Mouse (Mus musculus) lung, postnatal 0 days (tissue): Measurements from ENCODE around the gene Tmem120a. TPM values are rescaled to one million over a fixed set of nuclear protein-coding genes. Genes with fewer than 3 reads are reported as not detected.

Source experiments
- ATAC-seq: fragments of 200-750 bp; cut with Nextera tagmentation; 2 replicates; pipeline ENCODE4 v1.8.0; 2017; ENCODE audit warnings: moderate library complexity
- DNase-seq: peaks from one replicate; pipeline ENCODE4 v3.0.0-alpha.2; 2016; ENCODE audit warnings: low spot score
- H3K27ac ChIP-seq: fragments of 300-500 bp; sonication (generic); 2 replicates; pipeline ENCODE4 v1.5.1; 2014; ENCODE audit warnings: antibody characterized with exemption, mild to moderate bottlenecking, low read length, mixed read lengths
- H3K27me3 ChIP-seq: fragments of 300-500 bp; sonication (generic); replicated peaks from 2 replicates; pipeline ENCODE4 v1.6.1; 2014; ENCODE audit warnings: low read length, mixed read lengths; ENCODE audit not compliant: insufficient read depth
- H3K36me3 ChIP-seq: fragments of 300-500 bp; sonication (generic); 2 replicates; pipeline ENCODE4 v1.6.1; 2014; ENCODE audit warnings: low read length, mixed read lengths; ENCODE audit not compliant: insufficient read depth
- H3K4me1 ChIP-seq: fragments of 300-500 bp; sonication (generic); 2 replicates; pipeline ENCODE4 v1.6.1; 2014; ENCODE audit warnings: antibody characterized with exemption, low read depth, low read length, mixed read lengths; ENCODE audit not compliant: insufficient read depth
- H3K4me2 ChIP-seq: fragments of 300-500 bp; sonication (generic); replicated peaks from 2 replicates; pipeline ENCODE4 v1.6.1; 2014; ENCODE audit warnings: low read depth, mild to moderate bottlenecking, low read length, moderate library complexity, mixed read lengths
- H3K4me3 ChIP-seq: fragments of 300-500 bp; sonication (generic); 2 replicates; pipeline ENCODE4 v1.5.1; 2014; ENCODE audit warnings: low read depth, low read length
- H3K9ac ChIP-seq: fragments of 300-500 bp; sonication (generic); replicated peaks from 2 replicates; pipeline ENCODE4 v1.6.1; 2014; ENCODE audit warnings: low read depth, mild to moderate bottlenecking
- H3K9me3 ChIP-seq: fragments of 300-500 bp; sonication (generic); 2 replicates; pipeline ENCODE4 v1.6.1; 2016; ENCODE audit warnings: low read length, mixed read lengths
- CTCF ChIP-seq: IDR thresholded peaks from 2 replicates; pipeline ENCODE4 v1.5.1; 2016; ENCODE audit warnings: antibody characterized with exemption, mild to moderate bottlenecking
- EP300 ChIP-seq: IDR thresholded peaks from 2 replicates; pipeline ENCODE4 v1.6.1; 2016; ENCODE audit warnings: antibody characterized with exemption, mild to moderate bottlenecking, control low read depth
- WGBS: fragments of 180-500 bp; shearing (Covaris S2); extraction: QIAGEN DNeasy Blood & Tissue Kit; methylation state at CpG from one replicate; pipeline ENCODE4 v1.1.7; 2014; 5-methylcytosine and 5-hydroxymethylcytosine counted together
- microRNA-seq: library from miRNA; unstranded; fragments of <30 nt; microRNA quantifications from one replicate; pipeline ENCODE4, GENCODE M21; 2016
- polyA plus RNA-seq: library from polyadenylated mRNA; unstranded; fragments of >200 nt; fragmentation: Nextera tagmentation; extraction: Ambion mirVana; gene quantifications from 2 replicates; pipeline ENCODE4 v1.2.1, GENCODE M21; 2015

Gene Tmem120a
- polyA plus RNA-seq, 1 experiment from 2014 or later = 45.2 TPM

DNA sequence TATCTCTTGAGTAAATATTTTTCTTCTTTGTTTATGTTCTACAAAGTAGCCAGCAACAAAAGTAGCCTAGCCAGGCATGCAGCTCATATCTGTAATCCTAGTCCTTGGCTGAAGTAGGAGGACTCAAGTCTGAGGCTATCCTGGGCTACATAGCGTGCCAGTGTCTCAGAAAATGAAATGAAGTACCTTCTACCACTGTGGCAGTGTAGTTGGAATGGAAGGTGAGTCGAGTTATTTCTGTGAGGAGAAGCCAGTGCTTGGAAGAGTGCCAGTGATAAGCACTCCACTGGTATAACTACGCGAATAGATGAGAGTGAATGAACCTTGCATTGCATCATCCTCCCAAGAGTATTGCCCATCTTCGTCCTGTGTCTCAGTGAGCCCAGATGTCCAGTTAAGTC, 46.5 kb downstream of the Tmem120a start:
- no peaks in the 10 kb centered on the region for H3K27me3 ChIP-seq
- H3K9ac ChIP-seq = no peak overlapping the region
- no peaks in the 10 kb centered on the region for H3K9me3 ChIP-seq
- H3K36me3 ChIP-seq = no peaks in the 10 kb centered on the region
- peak; percentile 8 for DNase-seq
- WGBS = 39% methylated on average over 5 of the region's 5 CpGs
- no peak overlapping the region for H3K4me2 ChIP-seq
- TF ChIP-seq EP300 = peak; percentile 30; the same call in 1 of the 2 replicates
- no peak for TF ChIP-seq CTCF
- no peak for ATAC-seq
- no peak overlapping the region for H3K27ac ChIP-seq
- no peak overlapping the region for H3K4me3 ChIP-seq
- H3K4me1 ChIP-seq = 0 out of 2 replicates have a peak, but pooled peaks cover 6% of the 10 kb centered on the region

DNA sequence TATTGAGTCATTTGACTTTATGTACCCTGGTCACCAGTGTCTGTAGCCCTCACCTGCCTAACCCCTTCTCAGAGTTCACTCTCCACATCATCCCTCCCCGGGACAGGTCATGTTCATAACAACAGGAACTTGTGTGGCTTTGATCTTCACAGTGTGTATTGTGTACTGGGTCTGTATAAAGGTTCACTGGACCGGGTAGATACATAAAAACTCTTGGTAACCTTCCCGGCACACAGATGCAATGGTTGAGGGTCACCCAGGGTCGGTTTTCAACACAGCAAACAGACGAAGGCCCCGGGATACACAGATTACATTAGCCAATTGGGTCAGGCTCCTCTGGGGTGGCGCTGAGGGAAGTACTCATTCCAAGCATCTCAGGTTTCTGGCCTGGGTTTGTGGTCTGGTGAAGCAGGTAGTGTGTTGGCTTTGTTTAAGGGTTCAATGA, 48.9 kb downstream of the Tmem120a start:
- TF ChIP-seq CTCF = no peak
- TF ChIP-seq EP300 = no peak; the same call in 1 of the 2 replicates
- Histone ChIP-seq H3K4me3 (no peak overlapping the region), H3K9ac (no peak overlapping the region), H3K9me3 (no peaks in the 10 kb centered on the region), H3K4me2 (no peak overlapping the region), H3K36me3 (no peaks in the 10 kb centered on the region), H3K4me1 (peaks cover 10% of the 10 kb centered on the region; the same call in 1 of the 2 replicates), H3K27me3 (no peaks in the 10 kb centered on the region), H3K27ac (no peak overlapping the region)
- ATAC-seq = peak; percentile 49
- DNase-seq = peak; percentile 59
- 51% methylated on average over 7 of the region's 7 CpGs for WGBS

DNA sequence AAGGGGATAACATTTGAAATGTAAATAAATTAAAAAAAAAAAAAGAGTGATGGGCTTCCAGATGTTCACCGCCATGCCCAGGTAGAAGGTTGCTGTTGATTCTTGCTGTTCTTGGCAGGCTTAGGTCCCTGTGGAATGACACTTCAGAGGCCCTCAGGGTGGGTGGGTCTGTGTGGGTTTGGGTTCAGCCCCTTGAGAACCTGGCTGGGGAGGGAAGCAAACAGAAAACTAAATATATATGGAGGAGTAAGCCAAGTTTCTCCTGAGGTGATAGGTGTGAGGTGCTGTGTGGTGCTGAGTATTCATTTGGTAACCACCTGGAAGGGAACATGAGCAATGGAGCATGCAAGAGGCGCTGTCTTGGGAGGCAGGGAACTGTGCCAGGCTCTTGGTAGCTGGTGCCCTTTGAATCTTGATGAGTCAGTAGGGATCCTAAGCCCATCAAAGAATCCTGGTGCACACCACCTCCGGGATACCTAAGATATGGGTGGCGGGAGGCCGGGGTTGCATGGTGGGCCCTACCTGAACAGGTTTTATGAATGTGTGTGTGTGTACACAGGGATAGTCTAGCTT, 50.9 kb downstream of the Tmem120a start:
- TF ChIP-seq CTCF (no peak), EP300 (peak; percentile 80)
- no peaks in the 10 kb centered on the region for H3K27me3 ChIP-seq
- peak; percentile 15 for ATAC-seq

DNA sequence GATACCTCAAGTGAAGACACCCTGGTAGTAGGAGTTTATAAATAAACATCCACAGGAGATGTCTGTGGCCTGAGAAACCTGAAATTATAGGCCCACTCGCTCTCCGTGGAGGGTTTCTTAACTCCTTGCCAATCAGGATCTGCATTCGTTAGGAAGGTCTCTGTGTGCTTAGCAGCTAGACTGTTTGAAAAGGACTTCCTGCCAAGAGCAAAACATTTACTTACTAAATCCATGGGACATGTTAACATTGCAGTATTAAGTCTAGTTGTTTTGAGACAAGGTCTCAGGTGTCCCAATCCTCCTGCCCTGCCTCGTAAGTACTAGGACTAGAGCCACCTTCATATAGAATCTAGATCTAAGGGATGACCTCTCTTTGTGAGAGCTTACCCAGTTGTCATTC, 53.0 kb downstream of the Tmem120a start:
- Histone ChIP-seq H3K27ac (peak overlapping the region; percentile 39; the same call in 1 of the 2 replicates), H3K9me3 (no peaks in the 10 kb centered on the region), H3K27me3 (no peaks in the 10 kb centered on the region), H3K4me3 (no peak overlapping the region), H3K36me3 (no peaks in the 10 kb centered on the region), H3K9ac (no peak overlapping the region), H3K4me2 (peak overlapping the region; percentile 83), H3K4me1 (peaks cover 11% of the 10 kb centered on the region; the same call in 1 of the 2 replicates)
- 33% methylated on average over 4 of the region's 4 CpGs for WGBS
- DNase-seq = peak; percentile 50
- no peak for ATAC-seq
- no peak for TF ChIP-seq CTCF
- TF ChIP-seq EP300 = no peak

More for the DNA sequence above, 50.9 kb downstream of the Tmem120a start:
- Histone ChIP-seq H3K4me1 (peaks cover 11% of the 10 kb centered on the region; the same call in 1 of the 2 replicates), H3K4me2 (no peak overlapping the region), H3K4me3 (no peak overlapping the region), H3K27ac (peak overlapping the region; percentile 55; the same call in 1 of the 2 replicates), H3K36me3 (no peaks in the 10 kb centered on the region), H3K9ac (no peak overlapping the region), H3K9me3 (no peaks in the 10 kb centered on the region)
- DNase-seq = peak; percentile 85
- 62% methylated on average over 5 of the region's 5 CpGs for WGBS

DNA sequence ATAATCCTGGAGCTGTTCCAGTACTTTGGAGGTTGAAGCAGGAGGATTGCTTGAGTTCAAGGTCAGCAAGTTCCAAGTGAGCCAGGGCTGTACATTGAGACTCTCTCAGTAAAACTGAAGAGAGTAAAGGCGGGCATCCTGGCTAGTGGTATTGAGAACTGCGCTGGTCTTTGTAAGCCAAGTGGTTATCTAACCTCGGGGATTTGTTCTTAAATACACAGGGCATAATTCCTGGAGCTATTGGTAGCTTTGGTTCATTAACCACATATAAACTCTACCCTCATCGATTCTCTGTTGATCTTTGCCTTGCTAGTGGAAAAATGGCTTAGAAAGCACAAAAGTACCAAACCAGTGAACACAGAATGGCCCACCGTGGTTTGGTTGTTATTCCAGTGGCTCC, 53.8 kb downstream of the Tmem120a start:
- Histone ChIP-seq H3K9ac (no peak overlapping the region), H3K36me3 (no peaks in the 10 kb centered on the region), H3K4me3 (peak overlapping the region; percentile 89), H3K4me2 (peak overlapping the region; percentile 83), H3K27me3 (no peaks in the 10 kb centered on the region), H3K27ac (no peak overlapping the region), H3K9me3 (no peaks in the 10 kb centered on the region), H3K4me1 (peaks cover 11% of the 10 kb centered on the region; the same call in 1 of the 2 replicates)
- WGBS = 80% methylated on average over 5 of the region's 5 CpGs
- TF ChIP-seq CTCF (no peak), EP300 (no peak)
- DNase-seq = peak; percentile 21
- ATAC-seq = no peak

Small RNAs within 50 kb of the gene (microRNA-seq; reads per million reads assigned to microRNA genes)
- gene Mir7034 = not detected

Other genes with a start within 250 kb of the Tmem120a start
- 17.7 and 20.8 TPM in 2 replicates for gene Hip1, start 199.3 kb downstream of the Tmem120a start, polyA plus RNA-seq
- not detected in 2 replicates for gene Ccl26, start 180.9 kb downstream of the Tmem120a start, polyA plus RNA-seq
- 0.71 and 0.84 TPM in 2 replicates for gene Ccl24, start 171.4 kb downstream of the Tmem120a start, polyA plus RNA-seq
- 24.7 and 25.8 TPM in 2 replicates for gene Rhbdd2, start 111.8 kb downstream of the Tmem120a start, polyA plus RNA-seq
- gene Por, start 74.4 kb downstream of the Tmem120a start, polyA plus RNA-seq = 130 and 135 TPM in 2 replicates
- 1.7 TPM in 2 replicates for gene Styxl1, start 33.9 kb upstream of the Tmem120a start, polyA plus RNA-seq
- gene Mdh2, start 34.0 kb upstream of the Tmem120a start, polyA plus RNA-seq = 281 and 302 TPM in 2 replicates
- gene Srrm3, start 62.4 kb upstream of the Tmem120a start, polyA plus RNA-seq = 0.05 TPM in 1 of 2 replicates, not detected in the other
- 198 and 248 TPM in 2 replicates for gene Hspb1, start 143.5 kb upstream of the Tmem120a start, polyA plus RNA-seq
- gene Ywhag, start 190.2 kb upstream of the Tmem120a start, polyA plus RNA-seq = 75.5 and 87.5 TPM in 2 replicates
- 1.8 and 2.5 TPM in 2 replicates for gene Ssc4d, start 230.1 kb upstream of the Tmem120a start, polyA plus RNA-seq
- 0.24 and 0.35 TPM in 2 replicates for gene Zp3, start 235.7 kb upstream of the Tmem120a start, polyA plus RNA-seq